Mouse (Mus musculus) midbrain, embryonic 10.5 days (tissue): Measurements from ENCODE around the gene Lmna. TPM values are rescaled to one million over a fixed set of nuclear protein-coding genes. Genes with fewer than 3 reads are reported as not detected.
A peak's percentile ranks its signal among the peaks of the same experiment; 100 is the strongest.

Experiments used
- DNase-seq: peaks from one replicate; pipeline ENCODE4 v3.0.0-alpha.2; 2017; ENCODE audit warnings: low spot score
- H3K27ac ChIP-seq: fragments of 300-500 bp; sonication (generic); replicated peaks from 2 replicates; pipeline ENCODE4 v1.5.1; 2016; ENCODE audit warnings: mild to moderate bottlenecking
- H3K27me3 ChIP-seq: fragments of 300-500 bp; sonication (generic); 2 replicates; pipeline ENCODE4 v1.6.1; 2016; ENCODE audit warnings: low read depth, mild to moderate bottlenecking; ENCODE audit not compliant: poor library complexity, severe bottlenecking
- H3K36me3 ChIP-seq: fragments of 300-500 bp; sonication (generic); 2 replicates; pipeline ENCODE4 v1.6.1; 2016; ENCODE audit warnings: mild to moderate bottlenecking, moderate library complexity
- H3K4me1 ChIP-seq: fragments of 300-500 bp; sonication (generic); 2 replicates; pipeline ENCODE4 v1.6.1; 2016
- H3K4me3 ChIP-seq: fragments of 300-500 bp; sonication (generic); 2 replicates; pipeline ENCODE4 v1.5.1; 2016; ENCODE audit warnings: mild to moderate bottlenecking, moderate library complexity
- H3K9me3 ChIP-seq: fragments of 300-500 bp; sonication (generic); replicated peaks from 2 replicates; pipeline ENCODE4 v1.6.1; 2016; ENCODE audit warnings: mild to moderate bottlenecking
- WGBS: fragments of 180-500 bp; shearing (Covaris S2); methylation state at CpG from one replicate; pipeline ENCODE4 v1.1.7; 2016; 5-methylcytosine and 5-hydroxymethylcytosine counted together
- polyA plus RNA-seq: library from polyadenylated mRNA; unstranded; fragments of >200 nt; fragmentation: Nextera tagmentation; extraction: Ambion mirVana; gene quantifications from 2 replicates; pipeline ENCODE4 v1.2.1, GENCODE M21; 2016

Lmna gene
- polyA plus RNA-seq, 1 experiment from 2014 or later = 13.5 TPM

GRCm38 (mm10) chr3:88544955-88545591 is 35.3 kb upstream of the Lmna start:
- 70% methylated on average over 20 of the region's 20 CpGs for WGBS
- 0 out of 2 replicates have a peak overlapping the region, but pooled peaks have one; percentile 14 for H3K27ac ChIP-seq
- no peaks in the 10 kb centered on the region for H3K27me3 ChIP-seq
- peaks cover 40% of the 10 kb centered on the region for H3K4me1 ChIP-seq
- DNase-seq = no peak
- no peak overlapping the region for H3K4me3 ChIP-seq
- H3K9me3 ChIP-seq = no peaks in the 10 kb centered on the region
- H3K36me3 ChIP-seq = peaks cover 18% of the 10 kb centered on the region

- WGBS = 33% methylated on average over 5 of the region's 5 CpGs
- no peak for DNase-seq
- no peak overlapping the region for H3K27ac ChIP-seq
These were observed 34.8 kb upstream of the Lmna start for GRCm38 (mm10) chr3:88544514-88544913.

GRCm38 (mm10) chr3:88543651-88544410 is 34.1 kb upstream of the Lmna start:
- no peaks in the 10 kb centered on the region for H3K9me3 ChIP-seq
- no peak overlapping the region for H3K27ac ChIP-seq
- WGBS = 78% methylated on average over 5 of the region's 5 CpGs
- H3K4me1 ChIP-seq = peaks cover 48% of the 10 kb centered on the region
- DNase-seq = no peak
- no peak overlapping the region for H3K4me3 ChIP-seq
- H3K27me3 ChIP-seq = no peaks in the 10 kb centered on the region
- H3K36me3 ChIP-seq = peaks cover 22% of the 10 kb centered on the region

More at GRCm38 (mm10) chr3:88544514-88544913, 34.8 kb upstream of the Lmna start:
- peaks cover 42% of the 10 kb centered on the region for H3K4me1 ChIP-seq
- H3K27me3 ChIP-seq = no peaks in the 10 kb centered on the region
- H3K9me3 ChIP-seq = no peaks in the 10 kb centered on the region
- no peak overlapping the region for H3K4me3 ChIP-seq
- peaks cover 21% of the 10 kb centered on the region for H3K36me3 ChIP-seq

GRCm38 (mm10) chr3:88543174-88543573 is 33.4 kb upstream of the Lmna start:
- Histone ChIP-seq H3K4me3 (no peak overlapping the region), H3K27ac (no peak overlapping the region), H3K4me1 (peaks cover 54% of the 10 kb centered on the region), H3K9me3 (no peaks in the 10 kb centered on the region), H3K36me3 (peaks cover 28% of the 10 kb centered on the region), H3K27me3 (no peaks in the 10 kb centered on the region)
- no peak for DNase-seq
- WGBS = 83% methylated on average over 8 of the region's 8 CpGs

- H3K27ac ChIP-seq = no peak overlapping the region
- H3K4me3 ChIP-seq = no peak overlapping the region
- no peaks in the 10 kb centered on the region for H3K27me3 ChIP-seq
- peaks cover 35% of the 10 kb centered on the region for H3K36me3 ChIP-seq
- peaks cover 61% of the 10 kb centered on the region for H3K4me1 ChIP-seq
- 73% methylated on average over 4 of the region's 4 CpGs for whole genome bisulfite sequencing
- no peaks in the 10 kb centered on the region for H3K9me3 ChIP-seq
- DNase-seq = no peak
These were observed 32.7 kb upstream of the Lmna start for GRCm38 (mm10) chr3:88542486-88542885.

GRCm38 (mm10) chr3:88541622-88542401 is 32.1 kb upstream of the Lmna start:
- Histone ChIP-seq H3K4me1 (peaks cover 68% of the 10 kb centered on the region), H3K27me3 (no peaks in the 10 kb centered on the region), H3K9me3 (no peaks in the 10 kb centered on the region), H3K4me3 (no peak overlapping the region; the same call in 1 of the 2 replicates), H3K27ac (peak overlapping the region; percentile 7; the same call in 1 of the 2 replicates), H3K36me3 (peaks cover 42% of the 10 kb centered on the region)
- WGBS = 79% methylated on average over 7 of the region's 7 CpGs
- no peak for DNase-seq

GRCm38 (mm10) chr3:88540085-88540484 is 30.3 kb upstream of the Lmna start:
- no peak for DNase-seq
- Histone ChIP-seq H3K36me3 (peaks cover 59% of the 10 kb centered on the region), H3K27me3 (no peaks in the 10 kb centered on the region), H3K4me1 (peaks cover 82% of the 10 kb centered on the region), H3K27ac (peak overlapping the region; percentile 100), H3K9me3 (no peaks in the 10 kb centered on the region), H3K4me3 (peak overlapping the region; percentile 87; the same call in 1 of the 2 replicates)
- WGBS = 50% methylated on average over 5 of the region's 5 CpGs

GRCm38 (mm10) chr3:88539397-88539796 is 29.6 kb upstream of the Lmna start:
- Histone ChIP-seq H3K27ac (peak overlapping the region; percentile 100), H3K36me3 (peaks cover 66% of the 10 kb centered on the region), H3K4me1 (peaks cover 86% of the 10 kb centered on the region), H3K9me3 (no peaks in the 10 kb centered on the region), H3K27me3 (no peaks in the 10 kb centered on the region), H3K4me3 (peak overlapping the region; percentile 87)
- 2% methylated on average over 3 of the region's 3 CpGs for WGBS
- DNase-seq = peak; percentile 80

GRCm38 (mm10) chr3:88538271-88539145 is 28.8 kb upstream of the Lmna start:
- Histone ChIP-seq H3K9me3 (no peaks in the 10 kb centered on the region), H3K27ac (peak overlapping the region; percentile 100), H3K27me3 (no peaks in the 10 kb centered on the region), H3K36me3 (peaks cover 69% of the 10 kb centered on the region), H3K4me1 (peaks cover 94% of the 10 kb centered on the region), H3K4me3 (peak overlapping the region; percentile 87)
- 18% methylated on average over 9 of the region's 9 CpGs for WGBS
- DNase-seq = peak; percentile 70

GRCm38 (mm10) chr3:88537146-88537545 is 27.4 kb upstream of the Lmna start:
- Histone ChIP-seq H3K4me3 (peak overlapping the region; percentile 87), H3K36me3 (peaks cover 69% of the 10 kb centered on the region), H3K4me1 (peaks cover 83% of the 10 kb centered on the region), H3K9me3 (no peaks in the 10 kb centered on the region), H3K27ac (peak overlapping the region; percentile 100), H3K27me3 (no peaks in the 10 kb centered on the region)
- no peak for DNase-seq
- WGBS = 61% methylated on average over 6 of the region's 6 CpGs

GRCm38 (mm10) chr3:88536103-88536930 is 26.6 kb upstream of the Lmna start:
- peak overlapping the region; percentile 100 for H3K27ac ChIP-seq
- H3K4me1 ChIP-seq = peaks cover 75% of the 10 kb centered on the region
- H3K27me3 ChIP-seq = no peaks in the 10 kb centered on the region
- peaks cover 64% of the 10 kb centered on the region for H3K36me3 ChIP-seq
- 8% methylated on average over 64 of the region's 64 CpGs for whole genome bisulfite sequencing
- H3K9me3 ChIP-seq = no peaks in the 10 kb centered on the region
- DNase-seq = peak; percentile 79
- H3K4me3 ChIP-seq = peak overlapping the region; percentile 87
